Mouse (Mus musculus) C2C12 (cell line): ENCODE measurements around the gene Emc8.

ENCODE experiments used
- CTCF ChIP-seq: IDR thresholded peaks from one replicate; pipeline ENCODE4 v1.5.1; 2011; ENCODE audit not compliant: control insufficient read depth, insufficient read depth, insufficient read length
- MAX ChIP-seq: IDR thresholded peaks from one replicate; pipeline ENCODE4 v1.6.1; 2011; ENCODE audit warnings: mild to moderate bottlenecking, control low read depth
- MYOG ChIP-seq: IDR thresholded peaks from one replicate; pipeline ENCODE4 v1.6.1; 2011; ENCODE audit not compliant: control insufficient read depth, insufficient read length; ENCODE audit errors: extremely low read depth
- USF1 ChIP-seq: IDR thresholded peaks from one replicate; pipeline ENCODE4 v1.6.1; 2011; ENCODE audit warnings: low read depth, mild to moderate bottlenecking, control low read depth, moderate library complexity

DNA sequence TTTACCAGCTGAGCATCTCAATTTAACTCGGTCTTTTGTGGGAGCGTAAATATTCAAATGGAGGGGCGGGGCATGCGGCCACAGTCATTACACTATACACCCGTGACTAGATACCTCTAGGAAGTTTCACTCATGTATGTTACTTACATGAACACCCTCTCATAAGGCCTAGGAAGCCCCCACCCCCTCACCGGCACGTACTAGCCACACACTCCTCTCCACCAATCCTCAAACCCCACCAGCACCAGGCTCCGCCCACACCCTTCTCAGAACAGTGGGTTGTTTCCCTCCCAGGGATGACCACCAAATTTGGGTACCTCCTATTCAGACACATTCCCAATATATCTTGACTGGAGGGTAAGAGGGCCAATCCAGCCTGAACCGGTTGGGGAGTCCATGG, 60.9 kb downstream of the Emc8 start:
- no peak for TF ChIP-seq CTCF
- no peak for TF ChIP-seq MAX
- no peak for TF ChIP-seq USF1
- no peak for TF ChIP-seq MYOG
